Mouse (Mus musculus): ENCODE measurements around the gene Acot8. TPM values are rescaled to one million over a fixed set of nuclear protein-coding genes. Genes with fewer than 3 reads are reported as not detected.
"Not testable (repeated sequence)": the region's sequence is repeated elsewhere in the genome, so short reads cannot be mapped to it uniquely, and the experiment has no call there.

Gene Acot8
- total RNA-seq, 1 experiment = 46.4 TPM

DNA sequence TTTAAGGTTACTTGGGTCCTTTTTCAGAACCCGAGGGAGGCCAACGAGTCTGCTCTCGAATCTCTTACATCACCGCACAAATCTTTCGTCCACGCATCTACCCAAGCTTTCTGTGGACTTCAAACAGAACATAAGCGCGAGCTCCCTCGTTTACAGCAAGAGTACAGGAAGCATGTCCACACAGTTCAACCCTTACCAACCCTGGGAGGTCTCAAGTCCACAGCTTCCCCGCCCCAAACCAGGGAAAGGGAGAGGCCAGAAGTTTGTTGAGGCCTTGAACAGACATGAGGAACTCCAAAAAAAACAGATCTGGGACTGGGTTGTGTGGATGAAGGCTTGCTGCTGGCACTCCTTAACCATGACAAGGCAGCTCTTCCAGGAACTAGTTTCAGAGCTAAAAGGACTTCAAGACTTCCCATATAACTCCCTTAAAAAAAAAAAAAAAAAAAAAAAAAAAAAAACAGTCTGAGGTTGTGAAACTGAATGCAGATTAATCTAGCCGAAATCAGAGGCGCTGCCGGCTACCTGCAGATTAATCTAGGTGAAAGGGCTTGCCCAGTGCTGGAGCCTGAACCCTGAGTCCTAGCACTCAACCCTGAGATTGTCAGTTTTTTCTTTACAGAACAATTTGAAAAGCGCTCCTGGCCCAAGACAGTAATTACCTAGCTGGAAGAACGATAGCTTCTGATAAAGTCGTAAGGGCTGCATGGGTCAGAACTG, 1.3 kb downstream of the Acot8 start:
- H3K4me1 ChIP-seq (ENCODE audit: control insufficient read depth in 2 of 2, insufficient read depth in 2 of 2, low read length in 2 of 2, poor library complexity in 1 of 2) = peaks cover 0 to 10% of the 10 kb centered on the region in 2 experiments; a peak in 2 of 4 replicates
- TF ChIP-seq ZNF384 (IDR thresholded peaks at IDR 0.05; ENCODE audit: low read depth, low read length) (no peak), HCFC1 (IDR thresholded peaks at IDR 0.05; ENCODE audit: borderline replicate concordance, insufficient read depth, low read length) (no peak), MAFK (IDR thresholded peaks at IDR 0.05; ENCODE audit: insufficient read depth, low read depth, low read length) (no peak), ZC3H11A (IDR thresholded peaks at IDR 0.05; ENCODE audit: borderline replicate concordance, low read depth, low read length) (no peak), CHD2 (IDR thresholded peaks at IDR 0.05; ENCODE audit: low read depth, low read length) (no peak)
- H3K27ac ChIP-seq (ENCODE audit: insufficient read depth, low read depth, low read length, poor library complexity, severe bottlenecking) = no peak overlapping the region
- peak overlapping the region; percentile 57; the same call in 1 of the 2 replicates for H3K9ac ChIP-seq (ENCODE audit: insufficient read depth, low read depth, low read length, poor library complexity, severe bottlenecking)
- H3K9me3 ChIP-seq (ENCODE audit: control insufficient read depth, insufficient read depth, low read depth, low read length) = no peaks in the 10 kb centered on the region
- in situ Hi-C loops (cut with MboI; ENCODE audit: low sequenced_read_pairs in 2 of 2, unreplicated experiment in 2 of 2) = no loop called here
- H3K36me3 ChIP-seq (ENCODE audit: control insufficient read depth, insufficient read depth, low read length, poor library complexity, severe bottlenecking) = peaks cover 7% of the 10 kb centered on the region; the same call in 1 of the 2 replicates
- H3K4me3 ChIP-seq (ENCODE audit: insufficient read depth in 1 of 2, low read depth in 1 of 2, low read length in 2 of 2, poor library complexity in 1 of 2, severe bottlenecking in 1 of 2) = peak overlapping the region; percentile 91 to 97; a peak in 3 of 4 replicates
- no peak for DNase-seq (ENCODE audit: low read depth, low spot score)

DNA sequence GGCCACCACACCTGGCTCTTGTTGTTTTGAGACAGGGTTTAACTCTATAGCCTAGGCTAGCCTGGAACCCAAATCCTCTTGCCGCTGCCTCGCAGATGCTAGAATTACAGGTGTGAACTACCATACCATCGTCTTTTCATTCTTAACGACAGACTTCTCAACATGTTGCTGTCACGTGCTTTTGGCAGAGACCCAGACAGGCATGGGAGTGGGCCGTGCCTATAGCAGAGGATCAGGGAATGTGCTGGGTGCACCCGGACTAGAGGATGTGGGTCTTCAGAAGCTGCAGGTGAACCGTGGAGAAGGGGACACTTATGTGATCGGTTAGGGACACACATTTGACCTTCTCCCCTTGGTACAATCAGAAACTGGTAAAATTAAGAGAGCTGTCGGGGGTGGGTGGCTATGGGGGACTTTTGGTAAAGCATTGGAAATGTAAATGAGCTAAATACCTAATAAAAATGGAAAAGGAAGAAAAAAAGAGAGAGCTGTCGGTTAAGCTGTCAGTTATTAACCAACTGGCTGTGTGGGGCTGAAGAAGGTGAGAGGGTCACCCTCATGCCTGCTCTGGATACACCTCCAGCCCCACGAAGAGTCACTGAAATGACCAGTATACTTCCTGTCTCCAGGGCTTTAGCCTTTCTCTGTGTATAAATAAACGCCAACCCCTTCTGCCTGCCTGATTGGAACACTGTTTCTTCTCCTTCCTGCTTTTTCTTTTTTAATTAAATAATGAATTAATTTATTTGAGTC, 4.3 kb downstream of the Acot8 start:
- peaks cover 0 to 7% of the 10 kb centered on the region in 2 experiments; a peak in 1 of 4 replicates for H3K4me1 ChIP-seq (ENCODE audit: control insufficient read depth in 2 of 2, insufficient read depth in 2 of 2, low read length in 2 of 2, poor library complexity in 1 of 2)
- H3K27ac ChIP-seq (ENCODE audit: insufficient read depth, low read depth, low read length, poor library complexity, severe bottlenecking) = no peak overlapping the region
- no peaks in the 10 kb centered on the region for H3K9me3 ChIP-seq (ENCODE audit: control insufficient read depth, insufficient read depth, low read depth, low read length)
- in situ Hi-C loops (cut with MboI; ENCODE audit: low sequenced_read_pairs in 2 of 2, unreplicated experiment in 2 of 2) = no loop called here
- no peak overlapping the region for H3K9ac ChIP-seq (ENCODE audit: insufficient read depth, low read depth, low read length, poor library complexity, severe bottlenecking)
- no peak overlapping the region for H3K4me3 ChIP-seq (ENCODE audit: insufficient read depth in 1 of 2, low read depth in 1 of 2, low read length in 2 of 2, poor library complexity in 1 of 2, severe bottlenecking in 1 of 2)
- H3K36me3 ChIP-seq (ENCODE audit: control insufficient read depth, insufficient read depth, low read length, poor library complexity, severe bottlenecking) = peaks cover 26% of the 10 kb centered on the region
- TF ChIP-seq MAFK (IDR thresholded peaks at IDR 0.05; ENCODE audit: insufficient read depth, low read depth, low read length) (no peak), CHD2 (IDR thresholded peaks at IDR 0.05; ENCODE audit: low read depth, low read length) (no peak), ZC3H11A (IDR thresholded peaks at IDR 0.05; ENCODE audit: borderline replicate concordance, low read depth, low read length) (no peak), ZNF384 (IDR thresholded peaks at IDR 0.05; ENCODE audit: low read depth, low read length) (no peak), HCFC1 (IDR thresholded peaks at IDR 0.05; ENCODE audit: borderline replicate concordance, insufficient read depth, low read length) (no peak)
- DNase-seq (ENCODE audit: low read depth, low spot score) = no peak

DNA sequence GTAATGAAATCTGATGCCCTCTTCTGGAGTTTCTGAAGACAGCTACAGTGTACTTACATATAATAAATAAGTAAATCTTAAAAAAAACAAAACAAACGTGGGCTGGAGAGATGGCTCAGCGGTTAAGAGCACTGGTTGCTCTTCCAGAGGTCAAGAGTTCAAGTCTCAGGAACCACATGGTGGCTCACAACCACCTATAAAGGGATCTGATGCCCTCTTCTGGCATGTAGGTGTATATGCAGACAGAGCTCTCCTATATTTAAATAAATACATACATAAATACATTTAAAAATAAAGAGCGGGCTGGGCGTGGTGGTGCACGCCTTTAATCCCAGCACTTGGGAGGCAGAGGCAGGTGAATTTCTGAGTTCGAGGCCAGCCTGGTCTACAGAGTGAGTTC, 6.1 kb downstream of the Acot8 start:
- H3K27ac ChIP-seq (ENCODE audit: insufficient read depth, low read depth, low read length, poor library complexity, severe bottlenecking); in situ Hi-C loops (cut with MboI; ENCODE audit: low sequenced_read_pairs in 2 of 2, unreplicated experiment in 2 of 2); H3K9ac ChIP-seq (ENCODE audit: insufficient read depth, low read depth, low read length, poor library complexity, severe bottlenecking); DNase-seq (ENCODE audit: low read depth, low spot score); H3K4me3 ChIP-seq (ENCODE audit: insufficient read depth in 1 of 2, low read depth in 1 of 2, low read length in 2 of 2, poor library complexity in 1 of 2, severe bottlenecking in 1 of 2); H3K9me3 ChIP-seq (ENCODE audit: control insufficient read depth, insufficient read depth, low read depth, low read length): not testable (repeated sequence)
- Histone ChIP-seq H3K36me3 (ENCODE audit: control insufficient read depth, insufficient read depth, low read length, poor library complexity, severe bottlenecking) (peaks cover 32% of the 10 kb centered on the region), H3K4me1 (ENCODE audit: control insufficient read depth in 2 of 2, insufficient read depth in 2 of 2, low read length in 2 of 2, poor library complexity in 1 of 2) (peaks cover under 1 to 10% of the 10 kb centered on the region in 2 experiments; a peak in 1 of 4 replicates)

DNA sequence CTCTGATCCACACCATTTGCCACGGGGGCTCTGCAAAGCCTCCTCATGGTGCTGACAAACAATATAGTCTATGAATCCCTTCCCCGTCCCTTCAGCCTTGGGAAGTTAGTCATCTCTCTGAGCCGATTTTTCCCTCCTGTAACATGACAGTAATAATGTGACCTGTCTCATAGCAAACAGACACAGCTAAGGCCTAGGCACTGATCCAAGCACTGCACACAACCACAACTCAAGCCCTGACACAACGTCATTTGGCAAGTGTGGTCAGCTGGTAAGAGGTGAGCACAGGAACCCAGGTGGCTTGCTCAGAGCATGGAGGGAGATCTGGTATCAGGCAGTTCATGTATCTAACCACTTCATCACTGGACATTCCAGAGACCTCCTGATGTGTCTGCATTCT, 8.8 kb downstream of the Acot8 start:
- peaks cover 3 to 12% of the 10 kb centered on the region in 2 experiments; a peak in 2 of 4 replicates for H3K4me1 ChIP-seq (ENCODE audit: control insufficient read depth in 2 of 2, insufficient read depth in 2 of 2, low read length in 2 of 2, poor library complexity in 1 of 2)
- TF ChIP-seq MAFK (IDR thresholded peaks at IDR 0.05; ENCODE audit: insufficient read depth, low read depth, low read length) = no peak
- TF ChIP-seq CHD2 (IDR thresholded peaks at IDR 0.05; ENCODE audit: low read depth, low read length) = no peak
- TF ChIP-seq ZNF384 (IDR thresholded peaks at IDR 0.05; ENCODE audit: low read depth, low read length) = no peak
- TF ChIP-seq HCFC1 (IDR thresholded peaks at IDR 0.05; ENCODE audit: borderline replicate concordance, insufficient read depth, low read length) = no peak
- TF ChIP-seq ZC3H11A (IDR thresholded peaks at IDR 0.05; ENCODE audit: borderline replicate concordance, low read depth, low read length) = no peak
- no peaks in the 10 kb centered on the region for H3K9me3 ChIP-seq (ENCODE audit: control insufficient read depth, insufficient read depth, low read depth, low read length)
- H3K9ac ChIP-seq (ENCODE audit: insufficient read depth, low read depth, low read length, poor library complexity, severe bottlenecking) = no peak overlapping the region
- DNase-seq (ENCODE audit: low read depth, low spot score) = no peak
- H3K4me3 ChIP-seq (ENCODE audit: insufficient read depth in 1 of 2, low read depth in 1 of 2, low read length in 2 of 2, poor library complexity in 1 of 2, severe bottlenecking in 1 of 2) = no peak overlapping the region
- no peak overlapping the region for H3K27ac ChIP-seq (ENCODE audit: insufficient read depth, low read depth, low read length, poor library complexity, severe bottlenecking)
- in situ Hi-C loops (cut with MboI; ENCODE audit: low sequenced_read_pairs in 2 of 2, unreplicated experiment in 2 of 2) = no loop called here
- H3K36me3 ChIP-seq (ENCODE audit: control insufficient read depth, insufficient read depth, low read length, poor library complexity, severe bottlenecking) = peaks cover 40% of the 10 kb centered on the region

Data from ES-E14 (cell line).